Mouse (Mus musculus): Measurements from ENCODE around the gene Erich4. TPM values are rescaled to one million over a fixed set of nuclear protein-coding genes. Genes with fewer than 3 reads are reported as not detected.

Erich4 gene
- polyA plus RNA-seq, 1 experiment, result 23.6 TPM

DNA sequence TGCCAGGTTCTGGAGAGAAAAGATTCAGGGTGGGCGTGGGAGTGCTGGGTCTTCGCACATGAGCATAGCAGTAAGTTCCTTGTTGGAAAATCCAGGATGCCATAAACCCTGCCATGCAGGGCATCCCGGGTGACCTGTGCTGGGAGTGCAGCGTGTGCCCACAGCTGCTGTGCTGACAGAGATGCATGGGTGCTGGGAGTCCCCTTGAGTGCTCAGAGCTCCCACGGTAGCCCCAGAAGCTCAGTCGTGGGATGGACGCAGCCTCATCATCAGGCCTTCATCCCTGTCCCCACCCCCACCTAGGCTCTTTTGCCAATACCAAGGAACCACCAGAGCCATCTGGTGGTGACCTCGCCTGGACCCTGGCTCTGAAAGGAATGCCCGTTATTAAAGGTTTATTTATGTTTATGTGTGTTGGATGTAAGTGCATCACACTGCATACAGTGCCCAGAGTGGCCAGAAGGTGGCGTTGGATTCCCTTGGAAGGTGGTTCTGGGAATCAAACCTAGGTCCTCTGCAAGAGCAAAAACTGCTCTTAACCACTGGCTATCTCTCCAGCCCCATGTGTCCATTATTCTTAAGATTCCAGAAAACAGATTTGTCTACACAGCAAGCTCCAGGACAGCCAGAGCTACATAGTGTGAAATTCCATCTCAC is 10.0 kb upstream of the Erich4 start:
- WGBS, result 77% methylated on average over 10 of the region's 10 CpGs
- no peak for DNase-seq (ENCODE audit: low read depth, low spot score)

DNA sequence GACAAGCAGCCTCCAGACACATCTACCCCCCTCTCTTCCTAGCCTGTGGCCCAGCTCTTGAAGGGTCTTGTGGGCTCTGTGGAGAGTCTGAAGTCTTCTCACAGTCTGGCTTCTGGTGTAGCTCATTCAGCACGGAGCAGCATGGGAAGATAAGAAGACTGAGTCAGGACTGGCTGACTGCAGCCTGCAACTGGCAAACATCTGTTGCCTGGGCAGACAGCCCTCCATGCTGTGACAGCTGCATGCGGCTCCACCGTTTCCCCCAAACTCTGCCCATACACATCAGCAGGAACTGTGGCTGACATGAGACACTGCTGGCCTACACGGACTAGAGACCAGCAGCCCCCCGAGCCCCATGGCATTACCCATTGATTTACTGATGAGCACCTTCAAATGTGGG is 9.2 kb upstream of the Erich4 start:
- no peak for DNase-seq (ENCODE audit: low read depth, low spot score)
- 79% methylated on average over 5 of the region's 5 CpGs for WGBS

DNA sequence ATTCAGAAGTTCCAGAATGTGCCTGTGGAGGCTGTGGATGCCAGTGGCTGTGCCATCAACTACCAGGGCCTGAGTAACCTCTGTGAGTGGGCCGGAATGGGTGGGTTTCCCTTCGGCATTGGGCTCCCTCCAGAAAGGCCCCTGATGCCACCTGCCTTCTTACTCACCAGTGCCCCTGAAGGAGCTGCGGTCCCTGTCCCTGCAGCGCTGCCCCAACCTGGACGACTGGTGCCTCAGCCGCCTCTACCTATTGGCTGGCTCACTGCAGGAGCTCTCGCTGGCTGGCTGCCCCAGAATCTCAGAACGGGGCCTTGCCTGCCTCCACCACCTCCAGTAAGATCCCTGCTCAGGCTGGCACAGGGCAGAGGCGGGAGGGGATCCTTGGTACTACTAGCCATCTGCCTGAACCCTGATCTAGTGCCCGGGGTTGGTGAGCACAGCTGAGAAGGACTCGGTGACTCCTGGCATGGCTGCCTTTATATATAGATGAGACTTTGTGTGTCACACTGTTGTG is 8.2 kb upstream of the Erich4 start:
- DNase-seq (ENCODE audit: low read depth, low spot score), result no peak
- 89% methylated on average over 11 of the region's 11 CpGs for WGBS

DNA sequence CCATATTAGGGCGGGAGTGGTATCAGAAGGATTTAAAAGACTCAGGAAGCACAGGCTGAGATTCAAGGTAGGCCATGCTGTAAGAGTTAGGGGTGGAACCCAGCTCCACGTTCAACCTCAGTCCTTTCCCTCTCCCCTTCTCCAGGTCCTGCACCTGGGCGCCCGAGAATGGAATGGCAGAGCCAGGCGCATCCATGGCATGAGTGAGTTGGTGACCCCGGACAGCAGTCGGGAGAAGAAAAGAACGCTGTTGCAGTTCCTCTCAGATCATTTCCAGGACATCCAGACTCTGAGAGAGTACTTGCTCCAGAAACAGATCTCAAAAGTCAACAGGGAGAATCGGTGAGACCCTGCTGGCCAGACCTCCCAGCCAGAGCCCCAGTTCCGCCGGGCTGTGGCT is 5.1 kb upstream of the Erich4 start:
- WGBS, result 90% methylated on average over 11 of the region's 11 CpGs
- no peak for DNase-seq (ENCODE audit: low read depth, low spot score)

GRCm38 (mm10) chr7:25620101-25620500 is 4.4 kb upstream of the Erich4 start:
- WGBS, result 90% methylated on average over 5 of the region's 5 CpGs
- no peak for DNase-seq (ENCODE audit: low read depth, low spot score)

- 10% methylated on average over 5 of the region's 5 CpGs for WGBS
- DNase-seq (ENCODE audit: low read depth, low spot score), result no peak
These were observed 4.0 kb upstream of the Erich4 start for GRCm38 (mm10) chr7:25619722-25619991.

- 1% methylated on average over 53 of the region's 53 CpGs for WGBS
- peak; percentile 96 for DNase-seq (ENCODE audit: low read depth, low spot score)
These were observed 3.4 kb upstream of the Erich4 start, which contains the start of gene Dmac2 for GRCm38 (mm10) chr7:25618865-25619721. Dmac2 (plus strand) TSS chr7:25619414.

DNA sequence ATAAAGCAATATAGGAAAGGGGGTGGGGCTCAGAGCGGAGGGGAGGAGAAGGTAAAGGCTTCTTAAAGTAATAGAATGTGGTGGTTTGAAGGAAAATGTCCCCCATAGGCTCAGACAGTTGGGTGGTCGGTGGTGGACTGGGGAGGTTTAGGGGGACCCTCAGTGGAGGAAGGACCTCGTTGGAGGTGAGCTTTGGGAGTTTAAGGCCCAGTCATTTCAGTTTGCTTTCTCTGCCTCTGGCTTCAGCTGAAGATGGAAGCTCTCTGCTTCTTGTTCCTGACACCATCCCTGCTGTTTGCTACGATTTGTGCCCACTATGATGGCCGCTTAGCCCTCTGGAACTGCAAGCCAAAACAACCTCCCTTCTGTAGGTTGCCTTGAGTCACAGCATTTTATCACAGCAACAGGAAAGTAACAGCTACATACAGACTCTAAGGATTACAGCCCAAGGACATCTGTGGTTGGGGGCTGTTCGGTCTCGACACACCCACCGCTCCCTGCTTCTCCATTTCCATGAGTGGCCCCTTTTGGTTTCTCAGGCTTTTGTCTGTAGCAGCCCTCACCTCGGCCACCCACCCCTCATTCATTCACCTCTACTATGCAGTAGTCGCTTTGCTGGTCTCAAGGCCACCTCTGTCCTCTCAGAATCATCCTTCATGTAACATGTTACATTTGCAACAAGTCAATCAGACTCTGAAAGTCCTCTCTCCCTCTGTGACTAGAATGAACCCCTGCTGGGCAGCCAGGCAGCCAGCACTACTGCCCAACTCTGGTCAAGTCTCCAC is 1.9 kb upstream of the Erich4 start:
- WGBS, result 78% methylated on average over 10 of the region's 10 CpGs
- no peak for DNase-seq (ENCODE audit: low read depth, low spot score)

GRCm38 (mm10) chr7:25614831-25615705 is 624 bp downstream of the Erich4 start:
- DNase-seq (ENCODE audit: low read depth, low spot score), result no peak
- 77% methylated on average over 21 of the region's 21 CpGs for WGBS

DNA sequence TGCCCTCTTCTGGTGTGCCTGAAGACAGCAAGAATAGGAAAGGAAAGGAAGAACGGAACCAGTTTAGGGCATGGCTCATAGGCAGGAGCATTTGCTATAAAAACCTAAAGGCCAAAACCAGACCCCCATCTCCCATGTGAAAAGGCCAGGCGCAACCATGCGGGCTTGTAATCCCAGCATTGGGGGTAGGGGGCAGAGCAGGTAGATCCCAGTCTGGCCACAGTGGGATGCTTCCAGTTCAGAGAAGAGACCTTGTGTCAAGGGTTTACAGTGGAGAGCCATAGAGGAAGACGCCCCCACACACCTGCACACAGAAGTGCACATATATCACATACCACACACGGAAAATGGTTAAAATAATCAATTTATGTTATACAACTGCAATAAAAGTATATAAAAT is 1.6 kb downstream of the Erich4 start:
- WGBS, result 77% methylated on average over 5 of the region's 5 CpGs
- DNase-seq (ENCODE audit: low read depth, low spot score), result no peak

DNA sequence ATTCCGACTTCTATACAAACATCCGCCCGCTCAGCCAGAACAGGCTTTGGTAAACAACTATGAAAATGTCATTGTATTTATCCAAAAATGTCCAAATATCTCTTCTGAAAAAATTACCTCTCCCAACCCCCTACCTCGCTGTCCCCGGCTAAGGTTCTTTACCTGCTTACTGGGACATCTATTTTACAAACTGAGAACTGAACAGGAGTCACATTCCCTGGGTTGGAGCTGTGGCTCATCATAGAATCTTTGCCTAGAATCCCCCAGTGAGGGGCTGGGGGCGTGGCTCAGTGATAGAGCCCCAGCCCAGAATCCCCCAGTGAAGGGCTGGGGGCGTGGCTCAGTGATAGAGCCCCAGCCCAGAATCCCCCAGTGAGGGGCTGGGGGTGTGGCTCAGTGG is 4.2 kb downstream of the Erich4 start:
- 26% methylated on average over 7 of the region's 7 CpGs for WGBS
- DNase-seq (ENCODE audit: low read depth, low spot score), result no peak

GRCm38 (mm10) chr7:25610056-25610455 is 5.6 kb downstream of the Erich4 start:
- DNase-seq (ENCODE audit: low read depth, low spot score), result no peak
- 35% methylated on average over 6 of the region's 6 CpGs for WGBS

DNA sequence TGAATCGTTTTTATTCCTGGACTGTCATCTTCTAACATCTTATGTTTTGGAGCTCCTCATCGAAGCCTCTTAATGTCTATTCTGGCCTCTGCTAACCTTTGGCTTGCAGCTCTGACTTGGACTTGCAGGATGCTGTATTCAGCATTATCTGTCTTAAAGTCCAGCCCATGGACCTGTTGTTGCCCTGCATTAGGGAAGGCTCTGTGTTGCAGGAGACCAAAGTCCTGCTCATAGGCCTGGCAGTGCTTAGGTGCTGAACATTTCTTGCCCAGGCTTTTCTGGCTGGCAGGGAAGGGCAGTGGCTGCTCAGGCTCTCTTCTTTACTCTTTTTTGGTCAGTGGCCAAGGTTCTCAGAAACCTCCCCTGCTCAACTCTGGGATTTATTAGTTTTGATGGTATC is 8.5 kb downstream of the Erich4 start:
- no peak for DNase-seq (ENCODE audit: low read depth, low spot score)
- WGBS, result 74% methylated on average over 2 of the region's 2 CpGs

DNA sequence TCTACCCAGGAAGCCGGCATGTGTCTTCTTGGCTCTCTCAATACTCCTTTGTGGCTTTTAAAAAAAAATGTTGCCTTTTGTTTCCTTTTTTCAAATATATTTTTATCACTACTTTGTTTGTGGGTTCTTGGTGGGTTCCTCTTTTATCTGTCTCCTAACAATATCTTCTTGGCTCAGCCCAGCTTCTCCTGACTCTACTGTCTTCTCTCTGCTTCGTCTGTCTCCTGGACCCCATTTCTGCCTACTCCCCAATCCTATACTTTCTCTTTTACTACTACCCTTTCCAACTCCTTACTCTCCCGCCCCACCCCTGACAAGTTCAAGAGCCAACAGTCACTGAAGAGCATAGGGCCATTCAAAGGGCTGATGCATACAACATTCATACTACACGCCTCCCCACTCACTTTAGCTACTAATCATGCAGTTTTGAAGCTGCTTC is 9.0 kb downstream of the Erich4 start:
- 65% methylated on average over 4 of the region's 4 CpGs for WGBS
- no peak for DNase-seq (ENCODE audit: low read depth, low spot score)

GRCm38 (mm10) chr7:25601346-25601745 is 14.3 kb downstream of the Erich4 start:
- DNase-seq (ENCODE audit: low read depth, low spot score), result no peak
- 89% methylated on average over 16 of the region's 16 CpGs for WGBS

GRCm38 (mm10) chr7:25600666-25601065 is 15.0 kb downstream of the Erich4 start:
- DNase-seq (ENCODE audit: low read depth, low spot score), result no peak
- WGBS, result 76% methylated on average over 11 of the region's 11 CpGs

- 11% methylated on average over 10 of the region's 10 CpGs for WGBS
These were observed 16.0 kb downstream of the Erich4 start for GRCm38 (mm10) chr7:25599663-25600062.

DNA sequence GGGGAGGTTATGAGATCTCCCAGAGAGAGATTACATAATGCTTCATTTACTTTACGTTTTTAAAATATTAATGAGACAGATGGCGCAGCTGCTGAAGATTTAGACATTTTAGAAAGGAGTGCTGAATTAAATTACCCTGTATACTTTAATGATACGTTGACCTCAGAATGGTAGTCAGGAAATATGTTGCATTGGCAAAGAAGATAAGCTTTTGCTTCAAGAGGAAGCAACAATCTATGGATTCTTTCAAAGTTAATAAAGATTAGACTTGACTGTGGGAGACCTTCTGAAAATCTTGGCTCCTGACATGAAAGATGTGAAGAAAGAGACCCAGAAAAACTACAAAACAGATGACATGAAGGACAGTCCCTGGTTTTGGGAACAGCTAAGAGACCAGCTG is 21.8 kb downstream of the Erich4 start:
- WGBS, result 67% methylated on average over 3 of the region's 3 CpGs
- no peak for DNase-seq (ENCODE audit: low read depth, low spot score)

More at GRCm38 (mm10) chr7:25599663-25600062, 16.0 kb downstream of the Erich4 start:
- no peak for DNase-seq (ENCODE audit: low read depth, low spot score)

DNA sequence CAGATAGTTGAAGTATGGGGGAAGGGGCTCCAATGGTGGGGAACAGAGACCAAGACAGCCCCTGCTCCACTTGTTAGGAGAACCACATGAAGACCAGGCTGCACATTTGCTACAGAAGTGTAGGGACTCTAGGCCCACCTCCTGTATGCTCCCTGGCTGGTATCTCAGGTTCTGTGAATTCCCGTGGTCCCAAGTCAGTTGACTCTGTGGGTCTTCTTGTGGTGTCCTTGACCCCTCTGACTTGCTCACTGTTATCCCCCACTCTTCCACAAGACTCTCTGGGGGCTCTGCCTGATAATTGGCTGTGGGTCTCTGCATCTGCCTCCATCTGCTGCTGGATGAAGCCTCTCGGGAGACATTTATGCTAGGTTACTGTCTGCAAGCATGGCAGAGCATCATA is 24.5 kb downstream of the Erich4 start:
- DNase-seq (ENCODE audit: low read depth, low spot score), result no peak
- 76% methylated on average over 2 of the region's 2 CpGs for WGBS
